Mouse (Mus musculus) neural tube, embryonic 12.5 days (tissue): ENCODE results near the gene Arfgap2. TPM values are rescaled to one million over a fixed set of nuclear protein-coding genes. Genes with fewer than 3 reads are reported as not detected.
A peak's percentile ranks its signal among the peaks of the same experiment; 100 is the strongest.

Source experiments
- ATAC-seq: fragments of 200-750 bp; cut with Nextera tagmentation; 2 replicates; pipeline ENCODE4 v1.8.0; 2017; ENCODE audit warnings: low read depth, mild to moderate bottlenecking, moderate TSS enrichment, moderate library complexity; ENCODE audit not compliant: low FRiP score
- H3K27ac ChIP-seq: fragments of 300-500 bp; sonication (generic); 2 replicates; pipeline ENCODE4 v1.5.1; 2016
- H3K27me3 ChIP-seq: fragments of 300-500 bp; sonication (generic); replicated peaks from 2 replicates; pipeline ENCODE4 v1.6.1; 2016; ENCODE audit warnings: mild to moderate bottlenecking
- H3K36me3 ChIP-seq: fragments of 300-500 bp; sonication (generic); 2 replicates; pipeline ENCODE4 v1.6.1; 2016; ENCODE audit warnings: mild to moderate bottlenecking
- H3K4me1 ChIP-seq: fragments of 300-500 bp; sonication (generic); 2 replicates; pipeline ENCODE4 v1.6.1; 2016
- H3K4me2 ChIP-seq: fragments of 300-500 bp; sonication (generic); replicated peaks from 2 replicates; pipeline ENCODE4 v1.6.1; 2016; ENCODE audit warnings: mild to moderate bottlenecking
- H3K4me3 ChIP-seq: fragments of 300-500 bp; sonication (generic); 2 replicates; pipeline ENCODE4 v1.5.1; 2016
- H3K9ac ChIP-seq: fragments of 300-500 bp; sonication (generic); 2 replicates; pipeline ENCODE4 v1.6.1; 2016; ENCODE audit warnings: mild to moderate bottlenecking
- H3K9me3 ChIP-seq: fragments of 300-500 bp; sonication (generic); 2 replicates; pipeline ENCODE4 v1.6.1; 2016; ENCODE audit warnings: mild to moderate bottlenecking
- WGBS: fragments of 180-500 bp; shearing (Covaris S2); methylation state at CpG from one replicate; pipeline ENCODE4 v1.1.7; 2016; 5-methylcytosine and 5-hydroxymethylcytosine counted together
- polyA plus RNA-seq: library from polyadenylated mRNA; unstranded; fragments of >200 nt; fragmentation: Nextera tagmentation; extraction: Ambion mirVana; gene quantifications from 2 replicates; pipeline ENCODE4 v1.2.1, GENCODE M21; 2016

The Arfgap2 gene
- polyA plus RNA-seq, 1 experiment from 2014 or later = 79.6 TPM

DNA sequence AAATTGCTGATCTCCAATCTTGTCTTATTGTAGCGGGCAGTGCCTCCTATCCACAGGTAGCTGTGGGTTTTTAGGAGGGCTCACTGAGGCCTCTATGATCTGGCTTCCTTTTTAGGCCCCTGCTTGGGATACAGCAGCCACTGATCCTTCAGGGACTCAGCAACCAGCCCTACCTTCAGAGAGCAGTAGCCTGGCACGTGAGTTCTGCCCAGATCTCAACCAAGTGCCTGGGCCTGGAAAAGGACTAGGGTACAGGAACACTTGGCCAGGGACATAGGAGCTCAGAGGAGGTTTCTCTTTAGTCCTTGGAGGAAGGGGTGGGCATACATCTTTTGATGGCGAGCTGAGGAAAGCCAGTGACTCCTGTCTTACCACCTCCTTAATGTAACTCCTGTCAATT, 3.3 kb downstream of the Arfgap2 start:
- Histone ChIP-seq H3K4me2 (no peak overlapping the region), H3K4me3 (no peak overlapping the region), H3K36me3 (peaks cover 58% of the 10 kb centered on the region), H3K27me3 (no peaks in the 10 kb centered on the region), H3K27ac (no peak overlapping the region), H3K4me1 (peaks cover 20% of the 10 kb centered on the region), H3K9ac (no peak overlapping the region), H3K9me3 (no peaks in the 10 kb centered on the region)
- WGBS = 96% methylated on average over 3 of the region's 3 CpGs
- ATAC-seq = no peak

DNA sequence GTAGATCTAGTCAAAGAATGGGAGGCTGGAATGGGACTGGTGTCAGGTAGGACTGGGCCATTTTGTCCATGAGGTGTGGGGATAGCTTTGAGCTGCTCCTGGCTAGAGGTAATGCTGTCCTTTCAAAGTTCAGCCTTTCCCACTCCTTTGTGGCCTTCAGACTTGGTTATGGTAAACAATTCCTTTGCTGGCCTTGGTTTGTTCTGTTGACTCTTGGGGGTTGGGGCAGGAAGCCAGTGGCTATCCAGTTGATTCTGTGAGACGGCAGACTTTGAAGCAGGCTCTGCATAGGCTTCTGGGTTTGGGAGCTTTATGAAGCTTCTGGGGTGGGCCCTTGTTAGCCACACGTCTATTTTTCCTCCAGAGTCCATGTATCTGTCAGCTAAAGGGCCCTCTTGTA, 3.9 kb downstream of the Arfgap2 start:
- Histone ChIP-seq H3K4me1 (peaks cover 20% of the 10 kb centered on the region), H3K4me3 (no peak overlapping the region), H3K27ac (no peak overlapping the region), H3K36me3 (peaks cover 64% of the 10 kb centered on the region), H3K27me3 (no peaks in the 10 kb centered on the region), H3K9me3 (no peaks in the 10 kb centered on the region), H3K9ac (no peak overlapping the region), H3K4me2 (no peak overlapping the region)
- WGBS = 90% methylated on average over 2 of the region's 2 CpGs
- ATAC-seq = no peak

DNA sequence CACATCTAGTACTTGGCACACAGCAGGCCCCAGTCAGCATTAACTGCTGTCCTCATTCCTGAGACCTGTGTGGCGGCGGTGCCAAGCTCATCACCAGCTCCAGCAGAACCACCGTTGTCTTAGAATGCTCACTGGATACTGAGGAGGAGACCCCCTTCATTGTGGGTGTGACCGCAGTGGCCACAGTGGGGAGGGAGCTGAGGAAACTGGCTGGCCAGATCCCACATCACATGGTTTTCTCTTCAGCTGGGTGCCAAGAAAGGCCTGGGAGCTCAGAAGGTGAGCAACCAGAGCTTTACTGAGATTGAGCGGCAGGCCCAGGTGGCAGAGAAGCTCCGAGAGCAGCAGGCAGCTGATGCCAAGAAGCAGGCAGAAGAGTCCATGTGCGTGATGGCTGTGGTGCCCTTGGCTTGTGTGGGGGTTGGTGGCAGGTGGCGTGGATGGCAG, 4.9 kb downstream of the Arfgap2 start:
- 95% methylated on average over 8 of the region's 8 CpGs for WGBS
- H3K9me3 ChIP-seq = no peaks in the 10 kb centered on the region
- no peak overlapping the region for H3K9ac ChIP-seq
- no peak for ATAC-seq
- no peaks in the 10 kb centered on the region for H3K27me3 ChIP-seq
- peaks cover 11% of the 10 kb centered on the region for H3K4me1 ChIP-seq
- H3K36me3 ChIP-seq = peaks cover 74% of the 10 kb centered on the region
- no peak overlapping the region for H3K27ac ChIP-seq
- no peak overlapping the region for H3K4me2 ChIP-seq
- H3K4me3 ChIP-seq = no peak overlapping the region

- ATAC-seq = peak; percentile 78
- WGBS = 37% methylated on average over 10 of the region's 10 CpGs
- H3K36me3 ChIP-seq = peaks cover 50% of the 10 kb centered on the region
- H3K27me3 ChIP-seq = no peaks in the 10 kb centered on the region
- H3K4me2 ChIP-seq = no peak overlapping the region
- no peaks in the 10 kb centered on the region for H3K9me3 ChIP-seq
- H3K4me3 ChIP-seq = no peak overlapping the region
- no peak overlapping the region for H3K27ac ChIP-seq
- no peak overlapping the region for H3K9ac ChIP-seq
- no peaks in the 10 kb centered on the region for H3K4me1 ChIP-seq
Observed at GRCm38 (mm10) chr2:91278749-91279371, 14.1 kb downstream of the Arfgap2 start.

- Histone ChIP-seq H3K27me3 (no peaks in the 10 kb centered on the region), H3K4me1 (no peaks in the 10 kb centered on the region), H3K9me3 (no peaks in the 10 kb centered on the region), H3K36me3 (peaks cover 45% of the 10 kb centered on the region), H3K4me3 (no peak overlapping the region), H3K27ac (no peak overlapping the region), H3K9ac (no peak overlapping the region), H3K4me2 (no peak overlapping the region)
- ATAC-seq = peak; percentile 26; the same call in 1 of the 2 replicates
- 70% methylated on average over 2 of the region's 2 CpGs for WGBS
Observed at GRCm38 (mm10) chr2:91279372-91279755, 14.6 kb downstream of the Arfgap2 start.

GRCm38 (mm10) chr2:91281366-91281765, 16.6 kb downstream of the Arfgap2 start:
- no peak for ATAC-seq
- H3K36me3 ChIP-seq = peaks cover 26% of the 10 kb centered on the region
- H3K27me3 ChIP-seq = no peaks in the 10 kb centered on the region
- H3K27ac ChIP-seq = no peak overlapping the region
- 59% methylated on average over 5 of the region's 5 CpGs for WGBS
- no peak overlapping the region for H3K4me3 ChIP-seq
- no peak overlapping the region for H3K4me2 ChIP-seq
- no peak overlapping the region for H3K9ac ChIP-seq
- H3K4me1 ChIP-seq = no peaks in the 10 kb centered on the region
- H3K9me3 ChIP-seq = no peaks in the 10 kb centered on the region

DNA sequence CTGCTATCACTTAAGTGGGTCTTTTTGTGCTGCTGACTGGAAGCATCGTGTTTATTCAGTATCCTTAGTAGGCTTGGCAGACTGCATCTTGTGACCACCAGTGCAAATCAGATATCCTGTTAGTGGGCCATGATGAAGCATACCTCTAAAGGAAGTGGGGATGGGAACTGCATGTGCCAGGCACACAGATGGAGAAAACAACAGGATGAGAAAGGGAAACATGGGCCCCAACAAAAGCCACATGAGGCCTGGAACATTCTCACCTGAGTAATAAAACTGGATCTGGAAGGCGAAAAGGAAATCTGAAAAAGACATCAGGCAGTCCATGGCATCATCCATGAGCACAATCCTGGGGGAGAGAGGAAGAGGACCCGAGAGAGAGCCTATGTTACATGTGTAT, 19.2 kb downstream of the Arfgap2 start:
- H3K27me3 ChIP-seq = no peaks in the 10 kb centered on the region
- no peak overlapping the region for H3K27ac ChIP-seq
- no peak overlapping the region for H3K9ac ChIP-seq
- H3K36me3 ChIP-seq = peaks cover 3% of the 10 kb centered on the region; the same call in 1 of the 2 replicates
- H3K9me3 ChIP-seq = no peaks in the 10 kb centered on the region
- no peak for ATAC-seq
- H3K4me3 ChIP-seq = no peak overlapping the region
- H3K4me2 ChIP-seq = no peak overlapping the region
- 77% methylated on average over 3 of the region's 3 CpGs for WGBS
- H3K4me1 ChIP-seq = no peaks in the 10 kb centered on the region

- Histone ChIP-seq H3K36me3 (peaks cover 3% of the 10 kb centered on the region; the same call in 1 of the 2 replicates), H3K4me1 (no peaks in the 10 kb centered on the region), H3K4me3 (no peak overlapping the region), H3K9ac (peak overlapping the region; percentile 21; the same call in 1 of the 2 replicates), H3K27ac (no peak overlapping the region), H3K4me2 (no peak overlapping the region), H3K9me3 (no peaks in the 10 kb centered on the region), H3K27me3 (no peaks in the 10 kb centered on the region)
- 67% methylated on average over 13 of the region's 13 CpGs for WGBS
- ATAC-seq = no peak
Observed at GRCm38 (mm10) chr2:91284375-91285199, 19.8 kb downstream of the Arfgap2 start.

DNA sequence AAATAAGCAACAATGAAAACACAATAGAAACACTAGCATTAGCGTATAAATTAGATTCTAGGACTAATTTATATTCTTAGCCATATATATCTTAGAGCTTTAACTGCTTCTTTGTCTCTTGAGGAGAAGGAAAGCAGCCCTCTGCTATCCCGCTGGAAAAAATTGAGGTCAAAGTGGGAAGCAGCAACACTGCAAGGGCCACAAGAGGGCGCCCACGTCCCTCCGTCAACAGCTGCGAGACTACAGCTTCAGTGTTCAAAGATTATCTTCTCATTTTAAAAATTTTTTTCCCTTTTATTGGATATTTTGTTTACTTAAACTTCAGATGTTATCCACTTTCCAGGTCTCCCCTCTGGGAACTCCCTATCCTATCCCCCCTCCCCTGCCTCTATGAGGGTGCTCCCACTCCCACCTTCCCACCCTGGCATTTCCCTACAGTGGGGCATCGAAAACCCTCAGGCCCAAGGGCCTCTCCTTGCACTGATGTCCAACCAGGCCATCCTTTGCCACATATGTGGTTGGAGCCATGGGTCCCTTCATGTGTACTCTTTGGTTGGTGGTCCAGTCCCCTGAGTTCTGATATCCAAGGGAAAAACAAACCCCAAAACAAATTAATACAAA, 21.2 kb downstream of the Arfgap2 start:
- peaks cover 3% of the 10 kb centered on the region; the same call in 1 of the 2 replicates for H3K36me3 ChIP-seq
- no peak overlapping the region for H3K27ac ChIP-seq
- H3K9ac ChIP-seq = no peak overlapping the region
- peak; percentile 49; the same call in 1 of the 2 replicates for ATAC-seq
- no peaks in the 10 kb centered on the region for H3K27me3 ChIP-seq
- H3K9me3 ChIP-seq = no peaks in the 10 kb centered on the region
- H3K4me1 ChIP-seq = no peaks in the 10 kb centered on the region
- no peak overlapping the region for H3K4me2 ChIP-seq
- no peak overlapping the region for H3K4me3 ChIP-seq
- WGBS = 15% methylated on average over 7 of the region's 7 CpGs

GRCm38 (mm10) chr2:91287563-91287962, 22.8 kb downstream of the Arfgap2 start:
- 89% methylated on average over 6 of the region's 6 CpGs for WGBS
- H3K9me3 ChIP-seq = no peaks in the 10 kb centered on the region
- H3K27ac ChIP-seq = no peak overlapping the region
- no peak overlapping the region for H3K4me2 ChIP-seq
- no peak overlapping the region for H3K4me3 ChIP-seq
- H3K27me3 ChIP-seq = no peaks in the 10 kb centered on the region
- no peaks in the 10 kb centered on the region for H3K4me1 ChIP-seq
- no peak for ATAC-seq
- no peaks in the 10 kb centered on the region for H3K36me3 ChIP-seq
- no peak overlapping the region for H3K9ac ChIP-seq

DNA sequence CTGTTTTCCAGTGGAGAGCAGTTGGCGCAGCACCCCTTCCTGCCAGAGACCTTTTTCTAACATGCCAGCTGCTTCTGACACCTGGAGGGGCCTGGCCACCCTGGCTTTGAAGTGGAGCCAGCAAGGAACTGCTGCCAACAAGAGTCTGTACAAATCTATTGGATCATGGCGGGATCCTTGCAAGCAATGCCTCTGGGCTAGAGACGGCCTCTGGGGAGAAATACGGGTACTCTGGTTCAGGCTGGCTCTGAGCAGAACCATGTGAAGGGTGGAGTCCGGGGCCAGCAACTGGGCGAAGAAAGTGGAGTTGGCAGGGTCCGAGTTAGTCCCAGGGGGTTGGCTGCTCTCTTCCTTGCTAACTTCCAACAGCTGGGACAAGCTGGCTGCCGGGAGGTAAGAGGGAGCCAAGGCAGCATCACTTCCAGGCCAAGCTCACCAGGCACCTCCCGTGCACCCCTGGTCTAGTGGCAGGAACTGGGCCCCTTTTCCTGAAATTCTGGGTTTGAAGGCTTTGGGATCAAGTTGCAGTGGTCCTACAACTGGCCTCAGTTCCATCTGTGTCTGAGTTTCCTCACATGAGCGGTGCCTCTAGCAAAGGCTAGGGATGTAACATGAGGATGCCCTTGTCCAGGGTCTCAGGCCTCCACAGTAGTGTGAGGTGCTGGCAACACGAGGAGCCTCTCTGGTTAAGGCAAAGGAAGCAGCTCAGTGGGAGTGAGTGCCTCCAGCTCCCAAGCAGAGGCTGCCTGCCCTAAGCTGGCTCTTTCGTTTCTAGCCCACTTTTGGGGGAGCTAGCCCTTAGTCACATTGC, 26.6 kb downstream of the Arfgap2 start:
- Histone ChIP-seq H3K4me3 (no peak overlapping the region), H3K36me3 (no peaks in the 10 kb centered on the region), H3K4me2 (no peak overlapping the region), H3K4me1 (no peaks in the 10 kb centered on the region), H3K9me3 (no peaks in the 10 kb centered on the region), H3K27me3 (no peaks in the 10 kb centered on the region), H3K9ac (no peak overlapping the region), H3K27ac (no peak overlapping the region)
- 82% methylated on average over 12 of the region's 12 CpGs for WGBS
- ATAC-seq = no peak

DNA sequence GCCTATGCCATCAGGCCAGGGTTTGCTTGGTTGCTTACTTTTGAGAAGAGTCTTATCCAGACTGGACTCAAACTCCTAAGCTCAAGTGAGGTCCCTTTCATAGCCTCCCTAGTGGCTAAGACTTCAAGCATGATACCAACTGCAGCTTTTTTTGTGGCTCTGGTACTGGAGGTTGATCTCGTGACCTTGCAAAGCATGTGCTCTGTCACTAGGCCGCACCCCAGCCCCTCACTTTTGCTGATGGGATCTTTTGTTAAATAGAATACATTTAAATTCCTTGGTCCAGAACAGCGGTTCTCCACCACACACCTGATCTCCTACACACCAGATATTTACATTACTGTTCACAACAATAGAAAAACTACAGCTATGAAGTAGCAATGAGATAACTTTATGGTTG, 29.5 kb downstream of the Arfgap2 start:
- Histone ChIP-seq H3K4me2 (no peak overlapping the region), H3K4me3 (no peak overlapping the region), H3K36me3 (no peaks in the 10 kb centered on the region), H3K9me3 (no peaks in the 10 kb centered on the region), H3K27me3 (no peaks in the 10 kb centered on the region), H3K27ac (no peak overlapping the region), H3K4me1 (peaks cover 2% of the 10 kb centered on the region; the same call in 1 of the 2 replicates), H3K9ac (no peak overlapping the region)
- 89% methylated on average over 3 of the region's 3 CpGs for WGBS
- ATAC-seq = no peak
